Mouse (Mus musculus): ENCODE results near the gene Thsd4. TPM values are rescaled to one million over a fixed set of nuclear protein-coding genes. Genes with fewer than 3 reads are reported as not detected.

The Thsd4 gene
- polyA plus RNA-seq, 1 experiment, result 0.65 TPM

DNA sequence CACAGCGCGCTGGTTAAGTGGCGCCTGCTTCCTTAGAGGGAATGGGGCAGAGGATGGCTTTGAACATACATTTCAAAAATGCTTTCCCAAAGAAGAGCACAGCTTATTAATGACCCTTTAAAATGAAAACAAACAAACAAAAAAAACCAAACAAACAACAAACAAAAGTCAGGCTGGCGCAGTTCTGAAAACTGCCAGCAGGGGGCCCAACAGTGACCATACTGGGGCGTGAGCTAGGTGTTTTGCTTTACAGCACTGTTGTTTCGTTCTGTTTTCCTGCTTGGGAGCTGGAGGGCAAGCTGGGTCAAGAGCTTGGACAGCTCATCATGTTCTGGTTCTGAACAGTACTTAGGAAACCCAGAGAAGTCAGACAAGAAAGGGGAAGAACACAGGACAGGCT is 278.3 kb downstream of the Thsd4 start:
- Histone ChIP-seq H3K36me3 (replicated peaks; ENCODE audit: low read length) (no peaks in the 10 kb centered on the region), H3K9me3 (no peaks in the 10 kb centered on the region), H3K4me3 (replicated peaks) (no peak overlapping the region), H3K4me1 (peaks cover 15% of the 10 kb centered on the region), H3K27me3 (replicated peaks) (peaks cover 5% of the 10 kb centered on the region)
- TF ChIP-seq FLI1 (IDR thresholded peaks at IDR 0.05; ENCODE audit: low read length), result no peak
- TF ChIP-seq GATA1 (IDR thresholded peaks at IDR 0.05; ENCODE audit: borderline replicate concordance, low read length), result no peak

DNA sequence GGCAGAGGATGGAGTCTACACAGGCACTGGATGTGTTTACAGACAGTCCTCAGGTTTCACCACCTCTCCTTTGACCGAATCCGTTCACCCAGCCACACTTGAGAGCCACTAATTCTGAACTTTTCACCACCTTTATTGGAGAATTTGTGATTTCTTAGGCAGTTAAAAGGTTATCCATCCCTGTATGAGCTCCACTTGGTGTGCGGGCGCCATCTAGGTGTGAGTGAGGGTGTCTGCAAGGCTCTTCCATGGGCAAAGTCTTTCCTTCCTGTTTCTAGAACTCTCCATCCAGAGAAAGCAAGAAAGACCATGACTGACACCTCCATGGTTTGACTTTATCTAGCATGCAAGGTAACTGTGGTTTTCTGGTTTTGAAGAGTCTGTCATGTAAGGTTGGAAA is 284.2 kb downstream of the Thsd4 start:
- peaks cover 23% of the 10 kb centered on the region for H3K27me3 ChIP-seq (replicated peaks)
- H3K36me3 ChIP-seq (replicated peaks; ENCODE audit: low read length), result no peaks in the 10 kb centered on the region
- peaks cover 7% of the 10 kb centered on the region for H3K9me3 ChIP-seq
- no peak overlapping the region for H3K4me3 ChIP-seq (replicated peaks)
- TF ChIP-seq FLI1 (IDR thresholded peaks at IDR 0.05; ENCODE audit: low read length), result no peak
- TF ChIP-seq GATA1 (IDR thresholded peaks at IDR 0.05; ENCODE audit: borderline replicate concordance, low read length), result no peak
- H3K4me1 ChIP-seq, result peaks cover 4% of the 10 kb centered on the region

DNA sequence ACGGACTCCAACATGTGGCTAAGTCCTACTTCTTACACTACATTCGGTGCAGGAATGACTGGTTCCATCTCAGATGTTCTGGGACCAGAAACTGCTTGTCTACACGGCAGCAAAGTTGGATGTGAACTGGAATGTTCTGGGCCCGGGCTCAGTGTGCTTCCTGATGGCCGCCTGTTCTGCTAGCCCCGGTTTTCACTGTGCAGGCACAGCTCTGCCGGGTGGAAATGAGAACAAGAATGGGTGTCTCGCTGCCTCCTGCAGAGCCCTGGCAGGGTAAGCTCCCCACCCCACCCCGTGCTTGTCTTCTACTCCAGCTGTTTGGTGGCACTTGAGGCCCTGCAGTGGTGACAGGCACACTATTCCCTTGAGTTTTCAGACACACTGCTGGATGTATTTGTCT is 285.7 kb downstream of the Thsd4 start:
- Histone ChIP-seq H3K9me3 (peaks cover 7% of the 10 kb centered on the region), H3K4me1 (peaks cover 7% of the 10 kb centered on the region), H3K27me3 (replicated peaks) (peaks cover 24% of the 10 kb centered on the region), H3K4me3 (replicated peaks) (no peak overlapping the region), H3K36me3 (replicated peaks; ENCODE audit: low read length) (no peaks in the 10 kb centered on the region)
- no peak for TF ChIP-seq FLI1 (IDR thresholded peaks at IDR 0.05; ENCODE audit: low read length)
- TF ChIP-seq GATA1 (IDR thresholded peaks at IDR 0.05; ENCODE audit: borderline replicate concordance, low read length), result no peak

DNA sequence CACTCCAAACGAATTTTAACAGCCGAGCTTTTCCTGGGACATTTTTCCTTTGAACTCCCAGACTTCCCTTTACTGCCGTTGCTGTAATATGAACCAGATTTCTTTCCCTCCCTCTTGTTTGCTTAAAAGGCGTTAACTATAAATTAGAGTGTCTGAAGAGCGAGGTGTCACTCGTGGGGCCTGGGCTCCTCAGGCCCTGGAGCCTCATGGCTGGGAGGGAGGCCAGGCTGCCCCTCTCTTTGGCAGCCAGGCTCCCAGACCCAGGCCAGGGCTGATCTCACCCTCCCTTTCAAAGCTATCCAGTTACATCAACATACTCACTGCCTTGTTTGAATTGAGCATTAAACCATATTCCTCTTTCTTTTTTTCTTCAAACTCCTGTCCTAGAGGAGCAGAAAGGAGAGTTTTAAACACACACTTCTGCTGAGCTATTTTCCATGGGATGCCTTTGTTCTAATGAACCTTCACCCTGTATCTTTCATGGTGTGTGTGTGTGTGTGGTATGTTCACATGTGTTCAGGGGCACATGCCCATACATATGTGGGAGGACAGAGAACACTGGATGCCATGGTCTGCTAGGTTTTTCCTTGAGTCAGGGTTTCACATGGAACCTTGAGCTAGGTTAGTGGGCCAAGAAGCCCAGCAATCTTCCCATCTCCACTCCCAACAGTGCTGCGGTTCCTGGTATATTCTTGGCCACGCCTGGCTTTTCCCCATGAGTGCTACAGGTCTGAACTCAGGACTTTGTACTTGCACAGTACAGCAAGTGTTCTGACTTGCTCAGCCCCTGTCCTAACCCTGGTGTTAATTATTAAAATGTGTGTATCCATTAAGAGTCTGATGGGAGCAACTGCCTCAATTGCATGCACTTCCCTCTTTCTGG is 287.4 kb downstream of the Thsd4 start:
- H3K4me1 ChIP-seq, result peaks cover 7% of the 10 kb centered on the region

DNA sequence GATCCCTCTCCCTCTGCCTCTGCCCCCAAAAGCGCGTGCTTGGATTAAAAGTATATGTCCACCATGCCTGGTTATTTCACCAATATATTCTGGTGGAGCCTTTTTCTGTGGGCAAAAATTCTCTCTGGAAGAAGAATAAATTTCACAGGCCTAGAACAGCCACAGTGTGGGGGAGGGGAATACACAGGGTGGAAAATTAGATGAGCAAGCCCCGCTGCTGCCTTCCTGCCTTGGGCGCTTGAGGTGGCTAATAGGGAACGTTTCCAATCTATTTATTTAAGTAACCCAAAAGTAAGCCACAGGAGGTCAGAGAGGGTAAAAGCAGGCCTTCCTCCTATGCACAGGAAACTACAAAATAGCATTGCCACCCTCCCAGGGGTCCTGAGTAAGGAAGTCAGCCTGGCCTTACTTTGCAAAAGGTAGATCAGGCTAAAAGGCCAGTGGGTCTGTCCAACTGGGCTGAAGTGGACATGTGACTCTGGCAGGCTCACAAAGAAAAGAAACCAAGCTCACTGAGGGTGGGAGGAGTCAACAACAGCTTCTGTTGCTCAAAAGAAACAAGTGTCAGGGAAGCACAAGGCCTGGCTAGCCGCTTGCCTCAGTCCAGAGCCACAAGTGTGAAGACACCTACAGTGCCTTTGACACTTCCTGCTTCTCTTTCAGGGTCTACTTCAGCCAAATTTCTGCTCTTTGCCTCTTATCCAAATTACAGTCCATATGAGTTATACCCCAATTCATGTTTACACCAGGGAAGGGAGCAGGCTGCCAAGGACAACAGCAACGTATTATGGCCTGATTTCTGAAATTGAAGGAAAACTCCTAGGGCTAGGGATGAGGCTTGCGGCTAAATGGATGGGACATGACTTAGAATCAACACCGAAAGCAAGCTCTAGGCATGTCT is 289.6 kb downstream of the Thsd4 start:
- H3K9me3 ChIP-seq, result peaks cover 7% of the 10 kb centered on the region
- TF ChIP-seq GATA1 (IDR thresholded peaks at IDR 0.05; ENCODE audit: borderline replicate concordance, low read length) (no peak), FLI1 (IDR thresholded peaks at IDR 0.05; ENCODE audit: low read length) (no peak)
- H3K4me3 ChIP-seq (replicated peaks), result no peak overlapping the region
- H3K4me1 ChIP-seq, result peaks cover 4% of the 10 kb centered on the region; the same call in 1 of the 2 replicates
- H3K27me3 ChIP-seq (replicated peaks), result peaks cover 26% of the 10 kb centered on the region
- H3K36me3 ChIP-seq (replicated peaks; ENCODE audit: low read length), result no peaks in the 10 kb centered on the region

More for the DNA sequence above, 287.4 kb downstream of the Thsd4 start:
- Histone ChIP-seq H3K36me3 (replicated peaks; ENCODE audit: low read length) (no peaks in the 10 kb centered on the region), H3K4me3 (replicated peaks) (no peak overlapping the region), H3K9me3 (peaks cover 7% of the 10 kb centered on the region), H3K27me3 (replicated peaks) (peaks cover 24% of the 10 kb centered on the region)
- no peak for TF ChIP-seq GATA1 (IDR thresholded peaks at IDR 0.05; ENCODE audit: borderline replicate concordance, low read length)
- TF ChIP-seq FLI1 (IDR thresholded peaks at IDR 0.05; ENCODE audit: low read length), result no peak

DNA sequence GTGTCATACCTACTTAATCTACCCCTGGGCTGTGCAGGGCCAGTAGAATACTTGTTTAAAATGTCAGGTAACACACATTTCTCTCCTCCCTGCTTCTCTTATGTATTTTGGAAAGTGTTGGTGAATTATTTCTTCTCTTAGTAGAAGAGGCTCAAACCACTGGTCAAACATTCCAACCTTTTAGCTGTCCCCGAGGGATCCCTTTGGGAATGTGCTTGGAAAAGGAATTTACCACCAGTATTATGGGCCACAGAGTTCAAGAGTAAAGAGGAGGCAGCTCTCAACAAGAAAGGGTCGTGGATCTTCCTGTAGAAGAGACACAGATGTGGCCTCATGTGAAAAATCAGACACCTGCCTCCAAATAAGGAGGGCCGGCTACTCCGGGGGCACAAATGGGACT is 292.4 kb downstream of the Thsd4 start:
- peaks cover 16% of the 10 kb centered on the region for H3K27me3 ChIP-seq (replicated peaks)
- TF ChIP-seq FLI1 (IDR thresholded peaks at IDR 0.05; ENCODE audit: low read length) (no peak), GATA1 (IDR thresholded peaks at IDR 0.05; ENCODE audit: borderline replicate concordance, low read length) (no peak)

DNA sequence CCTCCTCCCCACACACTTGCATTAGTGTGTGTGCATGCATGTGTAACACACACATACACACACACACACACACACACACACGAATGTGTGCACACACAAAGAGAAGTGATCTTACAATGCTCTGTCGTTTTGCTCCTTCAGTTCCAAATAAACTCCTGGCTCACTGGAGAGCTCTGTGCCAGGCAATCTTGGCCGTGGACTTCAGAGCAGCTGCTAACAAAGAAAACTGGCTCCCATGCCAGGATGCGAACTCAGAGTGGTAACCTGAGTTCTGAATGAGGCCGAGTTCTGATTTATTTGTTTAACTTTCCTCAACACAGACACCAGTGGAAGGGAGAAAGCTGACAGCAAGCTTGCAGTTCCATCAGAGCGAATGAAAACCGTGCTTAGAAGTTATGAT is 294.1 kb downstream of the Thsd4 start:
- TF ChIP-seq GATA1 (IDR thresholded peaks at IDR 0.05; ENCODE audit: borderline replicate concordance, low read length), result no peak
- no peak for TF ChIP-seq FLI1 (IDR thresholded peaks at IDR 0.05; ENCODE audit: low read length)
- no peak overlapping the region for H3K4me3 ChIP-seq (replicated peaks)
- no peaks in the 10 kb centered on the region for H3K9me3 ChIP-seq
- H3K36me3 ChIP-seq (replicated peaks; ENCODE audit: low read length), result no peaks in the 10 kb centered on the region
- peaks cover 19% of the 10 kb centered on the region for H3K27me3 ChIP-seq (replicated peaks)
- peaks cover 3% of the 10 kb centered on the region; the same call in 1 of the 2 replicates for H3K4me1 ChIP-seq

More for the DNA sequence above, 292.4 kb downstream of the Thsd4 start:
- H3K4me1 ChIP-seq, result peaks cover 3% of the 10 kb centered on the region; the same call in 1 of the 2 replicates
- H3K4me3 ChIP-seq (replicated peaks), result no peak overlapping the region
- peaks cover 7% of the 10 kb centered on the region for H3K9me3 ChIP-seq
- H3K36me3 ChIP-seq (replicated peaks; ENCODE audit: low read length), result no peaks in the 10 kb centered on the region

DNA sequence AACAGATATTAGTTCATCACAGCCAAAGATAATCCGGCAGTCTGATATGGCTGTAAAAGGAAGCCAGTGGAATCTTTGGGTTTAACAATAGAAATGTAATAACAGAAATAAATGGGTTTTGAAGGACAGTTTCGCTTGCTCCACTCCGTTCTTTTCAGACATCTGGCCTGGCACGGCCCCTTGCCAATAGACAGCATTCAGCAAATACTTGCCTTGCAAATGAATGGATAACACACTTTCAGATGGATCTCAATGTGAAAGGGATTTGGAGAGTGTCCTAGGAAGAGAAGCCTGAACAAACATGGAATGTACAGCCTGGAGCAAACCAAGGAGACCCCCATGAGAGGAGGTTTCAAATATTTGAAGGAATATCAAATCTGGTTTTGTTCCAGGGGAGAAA is 295.2 kb downstream of the Thsd4 start:
- Histone ChIP-seq H3K4me3 (replicated peaks) (no peak overlapping the region), H3K27me3 (replicated peaks) (peaks cover 20% of the 10 kb centered on the region), H3K4me1 (no peaks in the 10 kb centered on the region), H3K9me3 (no peaks in the 10 kb centered on the region), H3K36me3 (replicated peaks; ENCODE audit: low read length) (no peaks in the 10 kb centered on the region)
- no peak for TF ChIP-seq GATA1 (IDR thresholded peaks at IDR 0.05; ENCODE audit: borderline replicate concordance, low read length)
- no peak for TF ChIP-seq FLI1 (IDR thresholded peaks at IDR 0.05; ENCODE audit: low read length)

DNA sequence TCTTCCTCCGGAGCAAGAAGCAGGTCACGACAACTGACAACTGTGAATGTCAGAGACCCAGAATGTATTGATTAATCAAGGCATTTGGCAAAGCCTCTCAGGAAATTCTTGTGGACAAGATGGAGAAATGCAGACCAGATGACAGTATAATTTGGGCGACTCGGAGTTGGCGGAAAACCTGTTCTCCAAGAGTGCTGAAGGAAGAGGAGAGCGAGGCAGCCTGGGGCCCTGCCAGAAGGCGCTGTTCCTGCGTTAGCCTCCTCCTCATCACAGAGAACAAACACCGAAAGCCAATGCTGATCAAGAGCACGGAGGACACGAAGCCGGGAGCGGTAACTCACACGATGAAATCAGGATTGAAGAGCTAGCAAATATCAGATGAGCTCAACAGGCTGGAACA is 295.7 kb downstream of the Thsd4 start:
- Histone ChIP-seq H3K36me3 (replicated peaks; ENCODE audit: low read length) (no peaks in the 10 kb centered on the region), H3K9me3 (no peaks in the 10 kb centered on the region), H3K27me3 (replicated peaks) (peaks cover 22% of the 10 kb centered on the region), H3K4me1 (no peaks in the 10 kb centered on the region), H3K4me3 (replicated peaks) (no peak overlapping the region)
- no peak for TF ChIP-seq GATA1 (IDR thresholded peaks at IDR 0.05; ENCODE audit: borderline replicate concordance, low read length)
- no peak for TF ChIP-seq FLI1 (IDR thresholded peaks at IDR 0.05; ENCODE audit: low read length)
